Mouse (Mus musculus) layer of hippocampus, postnatal 14 days (tissue): ENCODE measurements at regions not wholly inside any gene's neighbourhood (a gene's known extent, or its start where the extent isn't known, plus 50 kb on each side); places are given as distances from the start of the nearest gene placed in this dataset.
"Not testable (repeated sequence)": the region's sequence is repeated elsewhere in the genome, so short reads cannot be mapped to it uniquely, and the experiment has no call there.

Experiments used
- DNase-seq, 2 experiments: peaks; one replicate each; pipeline ENCODE4 v3.0.0; 2021 to 2022; ENCODE audit warnings: low spot score in 2 of 2, mixed read lengths in 1 of 2

DNA sequence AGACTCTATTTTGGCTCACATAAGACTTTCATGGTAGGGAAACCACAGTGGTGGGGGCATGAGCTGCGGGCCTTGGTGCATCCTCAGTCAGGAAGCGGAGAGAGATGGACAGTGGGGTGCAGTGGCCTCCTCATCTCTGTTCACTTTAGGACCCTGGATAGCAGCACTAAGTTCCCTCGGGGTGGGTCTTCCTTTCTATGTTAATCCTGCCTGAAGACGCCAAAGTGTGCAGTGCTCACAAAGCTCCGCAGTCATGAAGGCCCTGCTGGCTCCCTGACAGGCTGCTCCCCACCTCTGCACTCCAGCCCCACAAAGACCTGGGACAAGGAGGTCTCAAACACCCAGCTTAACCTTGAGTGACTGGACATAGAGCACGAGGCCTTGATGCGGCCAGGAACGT is 56.8 kb downstream of the Sox1 start:
- DNase-seq: no peak

GRCm38 (mm10) chr8:12455376-12455775 is 60.3 kb downstream of the Sox1 start:
- not testable (repeated sequence) for DNase-seq

GRCm38 (mm10) chr8:12456326-12456725 is 61.2 kb downstream of the Sox1 start:
- DNase-seq: no peak

DNA sequence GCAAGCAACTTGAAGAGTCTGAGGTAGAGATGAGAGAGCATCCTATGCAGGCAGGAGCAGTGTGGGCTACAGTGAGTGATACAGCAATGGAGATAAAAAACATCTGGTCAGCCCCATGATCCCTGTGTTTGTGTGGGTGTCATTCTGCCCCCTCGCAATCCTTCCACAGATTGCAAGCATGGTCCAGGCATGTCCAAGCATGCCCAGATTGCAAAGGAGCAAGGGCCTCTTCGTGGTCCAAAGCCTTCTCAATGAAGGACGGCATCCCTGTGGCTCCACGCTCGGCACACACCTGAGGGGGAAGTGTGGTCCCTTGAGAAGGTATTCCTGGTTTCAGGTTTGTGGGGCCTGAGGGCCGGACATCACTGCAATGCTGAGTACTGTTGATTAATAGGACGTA is 61.9 kb downstream of the Sox1 start:
- no peak for DNase-seq

- no peak for DNase-seq
Measured at GRCm38 (mm10) chr8:12466845-12467244, 71.8 kb downstream of the Sox1 start.

GRCm38 (mm10) chr8:12467386-12468326 is 72.6 kb downstream of the Sox1 start:
- DNase-seq: no peak

DNA sequence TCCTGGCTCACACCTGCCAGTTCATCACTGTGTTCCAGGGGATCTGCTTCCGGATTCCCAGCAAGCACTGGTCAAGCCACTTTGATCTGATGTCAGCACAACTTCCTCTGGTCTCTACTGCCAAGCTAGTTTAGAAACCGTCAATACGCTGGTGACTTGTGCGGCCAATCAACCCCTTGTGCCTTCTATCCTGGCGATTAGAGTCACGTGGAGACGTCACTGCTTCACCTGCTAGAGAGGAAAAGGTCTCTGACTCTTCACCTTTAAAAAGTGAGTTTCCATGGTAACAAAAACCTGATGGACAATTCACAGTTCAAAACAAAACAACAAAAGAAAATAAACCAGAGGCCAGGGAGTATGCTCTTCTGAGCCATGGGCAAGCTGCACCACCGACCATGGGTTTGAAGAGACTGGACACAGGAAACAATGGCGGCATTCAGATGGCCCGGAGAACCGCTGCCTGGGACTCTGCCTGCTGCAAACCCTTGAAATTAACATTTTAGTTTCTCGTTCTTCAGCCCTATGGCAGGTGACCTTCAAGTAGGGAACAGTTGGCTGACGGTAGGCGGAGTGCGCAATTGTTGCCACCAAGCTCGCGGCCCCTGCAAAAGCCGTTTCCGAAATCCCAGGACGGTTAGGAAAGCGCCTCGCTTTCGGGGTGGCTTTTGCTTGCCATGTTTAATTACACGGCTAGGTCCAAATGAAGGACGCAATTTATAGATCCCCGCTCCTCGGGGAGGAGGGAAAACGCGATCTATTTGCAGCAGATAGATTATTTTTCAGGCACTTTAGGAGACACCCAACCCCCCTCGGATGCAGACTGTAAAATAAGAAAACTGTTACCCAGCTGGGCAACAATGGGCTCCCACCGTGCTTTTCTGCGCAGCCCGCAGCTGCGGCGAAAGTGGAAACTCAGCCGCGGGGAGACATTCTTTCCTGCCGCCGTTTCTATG is 82.6 kb downstream of the Sox1 start:
- DNase-seq: peak in 1 of 2 experiments; percentile 16

DNA sequence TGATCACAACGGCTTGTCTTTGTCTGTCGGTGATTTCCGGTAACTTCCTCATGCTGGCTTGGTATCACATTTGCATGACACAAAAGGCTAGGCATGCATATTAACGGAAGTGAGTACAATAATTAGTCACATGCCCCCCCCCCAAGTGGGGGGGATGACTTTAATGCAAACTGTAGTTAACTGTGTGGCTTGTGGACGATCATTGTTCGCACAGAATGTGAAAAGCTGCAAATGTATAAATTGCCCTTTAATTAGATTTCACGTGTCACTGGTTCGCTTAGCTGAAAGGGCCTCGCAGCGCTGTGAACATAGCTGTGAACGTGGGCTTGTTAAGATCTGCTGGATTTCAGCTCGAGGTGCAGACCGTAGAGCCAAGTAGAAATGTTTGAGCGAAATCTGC is 86.8 kb downstream of the Sox1 start:
- no peak for DNase-seq

- DNase-seq: no peak
Measured at GRCm38 (mm10) chr8:12483551-12483950, 88.5 kb downstream of the Sox1 start.

DNA sequence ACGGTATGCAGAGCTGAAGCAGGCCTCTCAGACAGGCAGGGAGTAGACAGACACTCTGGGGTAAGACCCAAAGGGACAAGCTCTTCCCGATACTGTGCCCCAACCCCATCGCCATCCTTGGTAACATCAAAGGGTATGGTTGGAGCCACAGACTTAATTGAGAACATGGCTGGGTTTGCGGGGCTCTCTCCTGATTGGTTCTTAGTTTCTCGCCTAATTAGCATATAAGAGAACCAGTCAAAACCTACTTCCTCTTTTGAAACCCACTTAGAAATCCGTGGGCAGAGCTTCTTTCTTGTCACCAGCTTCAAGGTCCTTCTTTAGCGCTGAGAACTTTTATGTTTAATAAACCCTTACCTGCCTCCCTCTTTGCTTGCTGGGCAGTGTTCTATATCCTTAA is 87.5 kb upstream of the Spaca7 start:
- no peak for DNase-seq

DNA sequence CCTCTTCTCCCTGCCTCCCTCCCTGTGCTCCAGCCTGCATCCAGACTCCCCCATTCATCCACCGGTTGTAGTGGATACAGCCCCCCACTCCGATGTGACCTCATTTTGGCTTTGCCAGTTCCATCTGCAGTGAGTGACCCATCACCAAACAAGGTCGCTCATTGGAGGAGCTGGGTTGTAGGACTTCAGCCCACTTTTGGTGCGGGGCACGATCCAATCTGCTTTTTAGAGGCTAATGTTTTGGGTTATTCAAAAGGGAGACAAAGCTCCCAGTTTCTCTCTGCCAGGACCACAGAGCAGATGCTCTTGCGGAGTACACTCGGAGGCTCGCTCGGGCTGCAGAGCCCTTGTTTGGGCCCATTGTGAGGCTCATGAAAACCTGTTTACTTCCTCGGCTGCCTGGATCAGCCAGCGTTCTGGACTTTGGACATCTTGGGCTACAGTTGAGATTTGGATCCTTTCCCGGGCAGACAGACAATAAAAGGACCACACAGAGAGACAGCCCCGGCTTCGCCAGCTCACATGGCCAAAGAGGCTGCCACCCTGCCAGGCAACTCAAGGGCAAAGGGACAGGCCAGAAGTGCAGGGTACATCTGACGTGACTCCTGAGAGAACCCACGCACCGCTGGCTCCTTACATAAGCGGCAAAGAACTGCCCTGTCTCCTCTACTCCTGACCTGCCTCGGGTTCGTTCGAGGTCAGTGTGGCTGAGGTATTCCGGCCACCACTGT is 86.3 kb upstream of the Spaca7 start:
- DNase-seq: peak; percentile 72 to 88

GRCm38 (mm10) chr8:12487201-12487600 is 85.6 kb upstream of the Spaca7 start:
- no peak for DNase-seq

GRCm38 (mm10) chr8:12489194-12489593 is 83.6 kb upstream of the Spaca7 start:
- no peak for DNase-seq

DNA sequence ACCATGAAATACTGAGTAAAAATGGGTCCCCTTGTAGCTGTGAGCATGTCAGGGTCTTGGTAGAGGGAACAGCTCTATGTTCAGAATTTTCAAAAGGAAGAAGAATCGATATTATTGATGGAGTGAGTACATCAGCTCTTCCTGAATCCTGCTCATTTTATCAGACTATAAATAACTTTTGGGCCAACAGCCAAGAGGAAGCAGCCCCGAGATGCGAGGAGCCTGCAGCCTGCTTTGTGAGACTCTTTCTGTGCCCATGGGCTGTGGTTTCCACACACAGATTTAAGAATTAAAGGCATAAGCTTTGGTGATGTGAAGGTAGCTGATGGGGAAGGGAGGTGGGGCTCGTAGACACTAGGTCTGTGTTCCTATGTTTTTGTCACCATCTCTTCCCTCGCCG is 81.4 kb upstream of the Spaca7 start:
- peak in 1 of 2 experiments; percentile 20 for DNase-seq

- no peak for DNase-seq
Measured at GRCm38 (mm10) chr8:12492461-12492860, 80.4 kb upstream of the Spaca7 start.

- no peak for DNase-seq
Measured at GRCm38 (mm10) chr8:12494559-12494958, 78.3 kb upstream of the Spaca7 start.

GRCm38 (mm10) chr8:12497420-12497819 is 75.4 kb upstream of the Spaca7 start:
- DNase-seq: no peak

DNA sequence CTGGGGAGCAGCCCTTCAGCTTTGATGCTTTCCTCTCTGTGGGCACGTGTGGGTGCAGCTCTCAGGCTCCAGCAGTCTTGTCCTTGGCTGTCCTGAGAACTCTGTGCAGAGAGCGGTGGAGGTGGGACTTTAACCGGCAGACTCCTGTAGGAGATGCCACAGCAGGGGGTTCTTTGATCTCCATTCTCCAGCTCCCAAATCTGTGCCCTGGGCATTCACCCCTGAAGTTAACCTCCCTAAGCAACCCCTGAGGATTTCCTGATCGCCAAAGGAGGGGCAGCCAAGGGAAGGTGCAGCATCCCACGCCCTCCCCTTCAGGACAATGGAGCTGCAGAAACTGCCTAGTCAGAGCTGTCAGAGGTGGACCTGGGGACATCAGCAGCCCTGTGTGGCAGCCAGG is 73.2 kb upstream of the Spaca7 start:
- no peak for DNase-seq

DNA sequence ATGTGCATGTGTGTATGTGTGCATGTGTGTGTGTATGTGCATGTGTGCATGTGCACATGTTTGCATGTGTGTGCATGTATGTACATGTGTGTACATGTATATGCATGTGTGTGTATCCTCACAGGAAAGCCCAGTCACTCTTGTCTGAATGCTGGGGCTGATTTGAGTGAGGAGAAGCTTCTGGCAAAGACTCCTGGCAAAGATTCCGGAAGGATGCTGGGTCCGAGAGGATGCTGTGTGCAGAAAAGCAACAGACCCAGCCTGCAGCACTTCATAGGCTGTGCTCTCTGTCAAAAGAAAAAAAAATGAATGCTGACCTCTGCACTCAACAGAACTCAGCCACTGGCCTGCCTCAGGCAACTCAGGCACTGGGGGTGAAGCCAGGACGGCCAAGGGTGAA is 72.5 kb upstream of the Spaca7 start:
- no peak for DNase-seq

- no peak for DNase-seq
Measured at GRCm38 (mm10) chr8:12501824-12502223, 71.0 kb upstream of the Spaca7 start.

GRCm38 (mm10) chr8:12502321-12502775 is 70.5 kb upstream of the Spaca7 start:
- DNase-seq: no peak
